Mouse (Mus musculus): ENCODE results near the gene Mical3.

GRCm38 (mm10) chr6:121109998-121110603, 20.7 kb downstream of the Mical3 start:
- TF ChIP-seq POLR2A (IDR thresholded peaks at IDR 0.05; ENCODE audit: extremely low read depth, insufficient read depth, low read length) (peak; percentile 68; the same call in 1 of the 2 replicates), CTCF (IDR thresholded peaks at IDR 0.05; ENCODE audit: low read depth, low read length) (no peak)

All from liver, adult 2 months (tissue).